Mouse (Mus musculus) lung, postnatal 0 days (tissue): ENCODE measurements around the gene Tjap1. TPM values are rescaled to one million over a fixed set of nuclear protein-coding genes. Genes with fewer than 3 reads are reported as not detected.

Experiments used
- ATAC-seq: fragments of 200-750 bp; cut with Nextera tagmentation; 2 replicates; pipeline ENCODE4 v1.8.0; 2017; ENCODE audit warnings: moderate library complexity
- DNase-seq: peaks from one replicate; pipeline ENCODE4 v3.0.0-alpha.2; 2016; ENCODE audit warnings: low spot score
- H3K27ac ChIP-seq: fragments of 300-500 bp; sonication (generic); 2 replicates; pipeline ENCODE4 v1.5.1; 2014; ENCODE audit warnings: antibody characterized with exemption, mild to moderate bottlenecking, low read length, mixed read lengths
- H3K27me3 ChIP-seq: fragments of 300-500 bp; sonication (generic); replicated peaks from 2 replicates; pipeline ENCODE4 v1.6.1; 2014; ENCODE audit warnings: low read length, mixed read lengths; ENCODE audit not compliant: insufficient read depth
- H3K36me3 ChIP-seq: fragments of 300-500 bp; sonication (generic); 2 replicates; pipeline ENCODE4 v1.6.1; 2014; ENCODE audit warnings: low read length, mixed read lengths; ENCODE audit not compliant: insufficient read depth
- H3K4me1 ChIP-seq: fragments of 300-500 bp; sonication (generic); 2 replicates; pipeline ENCODE4 v1.6.1; 2014; ENCODE audit warnings: antibody characterized with exemption, low read depth, low read length, mixed read lengths; ENCODE audit not compliant: insufficient read depth
- H3K4me2 ChIP-seq: fragments of 300-500 bp; sonication (generic); replicated peaks from 2 replicates; pipeline ENCODE4 v1.6.1; 2014; ENCODE audit warnings: low read depth, mild to moderate bottlenecking, low read length, moderate library complexity, mixed read lengths
- H3K4me3 ChIP-seq: fragments of 300-500 bp; sonication (generic); 2 replicates; pipeline ENCODE4 v1.5.1; 2014; ENCODE audit warnings: low read depth, low read length
- H3K9ac ChIP-seq: fragments of 300-500 bp; sonication (generic); replicated peaks from 2 replicates; pipeline ENCODE4 v1.6.1; 2014; ENCODE audit warnings: low read depth, mild to moderate bottlenecking
- H3K9me3 ChIP-seq: fragments of 300-500 bp; sonication (generic); 2 replicates; pipeline ENCODE4 v1.6.1; 2016; ENCODE audit warnings: low read length, mixed read lengths
- CTCF ChIP-seq: IDR thresholded peaks from 2 replicates; pipeline ENCODE4 v1.5.1; 2016; ENCODE audit warnings: antibody characterized with exemption, mild to moderate bottlenecking
- EP300 ChIP-seq: IDR thresholded peaks from 2 replicates; pipeline ENCODE4 v1.6.1; 2016; ENCODE audit warnings: antibody characterized with exemption, mild to moderate bottlenecking, control low read depth
- WGBS: fragments of 180-500 bp; shearing (Covaris S2); extraction: QIAGEN DNeasy Blood & Tissue Kit; methylation state at CpG from one replicate; pipeline ENCODE4 v1.1.7; 2014; 5-methylcytosine and 5-hydroxymethylcytosine counted together
- polyA plus RNA-seq: library from polyadenylated mRNA; unstranded; fragments of >200 nt; fragmentation: Nextera tagmentation; extraction: Ambion mirVana; gene quantifications from 2 replicates; pipeline ENCODE4 v1.2.1, GENCODE M21; 2015

The Tjap1 gene
- polyA plus RNA-seq, 1 experiment from 2014 or later = 21.0 TPM

GRCm38 (mm10) chr17:46284653-46285052 lies 1.8 kb upstream of the Tjap1 start:
- DNase-seq (no peak), ATAC-seq (no peak)
- Histone ChIP-seq H3K27ac (no peak overlapping the region), H3K36me3 (no peaks in the 10 kb centered on the region), H3K4me2 (no peak overlapping the region), H3K9me3 (no peaks in the 10 kb centered on the region), H3K4me1 (peaks cover 11% of the 10 kb centered on the region; the same call in 1 of the 2 replicates), H3K4me3 (no peak overlapping the region), H3K27me3 (no peaks in the 10 kb centered on the region), H3K9ac (no peak overlapping the region)
- 55% methylated on average over 7 of the region's 7 CpGs for WGBS
- TF ChIP-seq CTCF = no peak
- no peak for TF ChIP-seq EP300

- no peak for ATAC-seq
- DNase-seq = no peak
- Histone ChIP-seq H3K4me3 (no peak overlapping the region), H3K9ac (no peak overlapping the region), H3K27me3 (no peaks in the 10 kb centered on the region), H3K27ac (no peak overlapping the region), H3K36me3 (no peaks in the 10 kb centered on the region), H3K9me3 (no peaks in the 10 kb centered on the region), H3K4me1 (peaks cover 11% of the 10 kb centered on the region; the same call in 1 of the 2 replicates), H3K4me2 (no peak overlapping the region)
- TF ChIP-seq CTCF = no peak
- no peak for TF ChIP-seq EP300
- 81% methylated on average over 8 of the region's 8 CpGs for WGBS
Measured at GRCm38 (mm10) chr17:46283911-46284310, 1.1 kb upstream of the Tjap1 start.

- peaks cover 11% of the 10 kb centered on the region; the same call in 1 of the 2 replicates for H3K4me1 ChIP-seq
- no peaks in the 10 kb centered on the region for H3K27me3 ChIP-seq
- ATAC-seq = 0 out of 2 replicates have a peak, but pooled peaks have one; percentile 4
- 24% methylated on average over 9 of the region's 9 CpGs for WGBS
- H3K9ac ChIP-seq = peak overlapping the region; percentile 68; the same call in 1 of the 2 replicates
- H3K4me3 ChIP-seq = peak overlapping the region; percentile 70
- H3K27ac ChIP-seq = no peak overlapping the region
- H3K4me2 ChIP-seq = peak overlapping the region; percentile 79
- no peak for DNase-seq
- H3K36me3 ChIP-seq = no peaks in the 10 kb centered on the region
- TF ChIP-seq EP300 (no peak), CTCF (no peak)
- H3K9me3 ChIP-seq = no peaks in the 10 kb centered on the region
Measured at GRCm38 (mm10) chr17:46283140-46283539, 314 bp upstream of the Tjap1 start.

- no peak for TF ChIP-seq EP300
- no peak for TF ChIP-seq CTCF
- H3K27ac ChIP-seq = no peak overlapping the region
- H3K4me3 ChIP-seq = no peak overlapping the region
- peaks cover 9% of the 10 kb centered on the region; the same call in 1 of the 2 replicates for H3K4me1 ChIP-seq
- no peak overlapping the region for H3K9ac ChIP-seq
- ATAC-seq (no peak), DNase-seq (no peak)
- no peak overlapping the region for H3K4me2 ChIP-seq
- WGBS = 85% methylated on average over 12 of the region's 12 CpGs
- H3K36me3 ChIP-seq = no peaks in the 10 kb centered on the region
- H3K9me3 ChIP-seq = no peaks in the 10 kb centered on the region
- H3K27me3 ChIP-seq = no peaks in the 10 kb centered on the region
Measured at GRCm38 (mm10) chr17:46278011-46278765, 4.6 kb downstream of the Tjap1 start.

GRCm38 (mm10) chr17:46277586-46277985 lies 5.2 kb downstream of the Tjap1 start:
- no peak for TF ChIP-seq CTCF
- no peak for TF ChIP-seq EP300
- Histone ChIP-seq H3K4me2 (no peak overlapping the region), H3K27me3 (no peaks in the 10 kb centered on the region), H3K9ac (no peak overlapping the region), H3K36me3 (no peaks in the 10 kb centered on the region), H3K9me3 (no peaks in the 10 kb centered on the region), H3K4me3 (no peak overlapping the region), H3K4me1 (peaks cover 8% of the 10 kb centered on the region; the same call in 1 of the 2 replicates), H3K27ac (no peak overlapping the region)
- ATAC-seq (no peak), DNase-seq (no peak)
- 63% methylated on average over 4 of the region's 4 CpGs for WGBS

GRCm38 (mm10) chr17:46275506-46275905 lies 7.3 kb downstream of the Tjap1 start:
- TF ChIP-seq EP300 = no peak
- TF ChIP-seq CTCF = no peak
- Histone ChIP-seq H3K4me3 (no peak overlapping the region), H3K9ac (no peak overlapping the region; the same call in 1 of the 2 replicates), H3K9me3 (no peaks in the 10 kb centered on the region), H3K36me3 (peaks cover 4% of the 10 kb centered on the region; the same call in 1 of the 2 replicates), H3K4me2 (no peak overlapping the region), H3K27ac (peak overlapping the region; percentile 43; the same call in 1 of the 2 replicates), H3K27me3 (no peaks in the 10 kb centered on the region), H3K4me1 (no peaks in the 10 kb centered on the region)
- 77% methylated on average over 10 of the region's 10 CpGs for WGBS
- ATAC-seq (no peak), DNase-seq (no peak)
